Mouse (Mus musculus) neutrophil, adult 5-6 weeks (primary cell): ENCODE measurements around the gene Kif16b. TPM values are rescaled to one million over a fixed set of nuclear protein-coding genes. Genes with fewer than 3 reads are reported as not detected.

ENCODE experiments used
- ATAC-seq: fragments of 151-379, 151-347 bp; 2 replicates; pipeline ENCODE4 v1.8.0; 2017; ENCODE audit warnings: mild to moderate bottlenecking, moderate TSS enrichment; ENCODE audit not compliant: insufficient number of reproducible peaks, poor library complexity, low FRiP score, severe bottlenecking; ENCODE audit errors: extremely low read depth
- total RNA-seq: library from RNA; stranded (forward); fragments of 200-1000 nt; gene quantifications from 2 replicates; pipeline ENCODE4 v1.2.3, GENCODE M21; 2017

Kif16b gene
- 22.2 and 23.3 TPM in 2 replicates for total RNA-seq

- peak; percentile 80 for ATAC-seq
Measured at GRCm38 (mm10) chr2:142900862-142901805, at the start of gene Kif16b. Gene Kif16b (minus strand): TSS chr2:142901531.

- ATAC-seq: no peak
Measured at GRCm38 (mm10) chr2:142940899-142941642, 39.7 kb upstream of the Kif16b start.

- ATAC-seq: no peak
Measured at GRCm38 (mm10) chr2:142930445-142930844, 29.1 kb upstream of the Kif16b start.

- no peak for ATAC-seq
Measured at GRCm38 (mm10) chr2:142929226-142930112, 28.1 kb upstream of the Kif16b start.

GRCm38 (mm10) chr2:142910808-142911388, 9.6 kb upstream of the Kif16b start:
- no peak for ATAC-seq

GRCm38 (mm10) chr2:142909213-142909612, 7.9 kb upstream of the Kif16b start:
- ATAC-seq: no peak

GRCm38 (mm10) chr2:142907056-142907455, 5.7 kb upstream of the Kif16b start:
- no peak for ATAC-seq

GRCm38 (mm10) chr2:142902905-142903895, 1.9 kb upstream of the Kif16b start:
- ATAC-seq: peak; percentile 81

- ATAC-seq: no peak
Measured at GRCm38 (mm10) chr2:142900120-142900861, 1.0 kb downstream of the Kif16b start.

GRCm38 (mm10) chr2:142893780-142894179, 7.6 kb downstream of the Kif16b start:
- ATAC-seq: no peak

- ATAC-seq: no peak
Measured at GRCm38 (mm10) chr2:142891283-142891682, 10.0 kb downstream of the Kif16b start.

GRCm38 (mm10) chr2:142884456-142884855, 16.9 kb downstream of the Kif16b start:
- no peak for ATAC-seq

GRCm38 (mm10) chr2:142883625-142883994, 17.7 kb downstream of the Kif16b start:
- ATAC-seq: no peak

GRCm38 (mm10) chr2:142882871-142883624, 18.3 kb downstream of the Kif16b start:
- no peak for ATAC-seq

GRCm38 (mm10) chr2:142882466-142882865, 18.9 kb downstream of the Kif16b start:
- ATAC-seq: no peak

- no peak for ATAC-seq
Measured at GRCm38 (mm10) chr2:142881177-142881576, 20.2 kb downstream of the Kif16b start.
